Mouse (Mus musculus): ENCODE data around the gene Fbxo6. TPM values are rescaled to one million over a fixed set of nuclear protein-coding genes. Genes with fewer than 3 reads are reported as not detected.

Gene Fbxo6
- polyA plus RNA-seq, 1 experiment from 2014 or later: 24.5 TPM

DNA sequence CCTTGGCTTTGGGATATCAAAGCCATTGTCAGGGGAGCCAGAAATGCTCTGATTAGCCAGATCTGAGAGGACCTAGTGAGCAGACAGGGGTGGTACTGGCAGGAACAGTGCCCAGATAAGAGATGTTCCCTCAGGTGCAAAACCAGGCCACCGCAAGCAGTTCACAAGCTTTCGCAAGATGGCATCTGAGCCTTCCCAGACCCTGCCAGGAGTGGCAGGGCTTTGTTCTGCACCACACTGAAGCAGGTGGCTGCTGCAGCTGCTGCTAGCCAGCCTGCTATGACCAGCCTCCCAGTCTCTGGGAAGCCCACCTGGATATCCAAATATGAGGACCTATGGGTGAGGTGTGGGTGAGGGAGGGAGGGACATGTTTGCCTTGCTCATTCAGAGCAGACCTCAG lies 54.0 kb downstream of the Fbxo6 start:
- 0 out of 2 replicates have a peak, but pooled peaks cover 5% of the 10 kb centered on the region for H3K27me3 ChIP-seq (ENCODE audit: control insufficient read depth, insufficient read depth, low read length)
- H3K36me3 ChIP-seq (ENCODE audit: control insufficient read depth, insufficient read depth, low read length): no peaks in the 10 kb centered on the region
- H3K9ac ChIP-seq (ENCODE audit: low read depth, low read length): no peak overlapping the region
- H3K4me3 ChIP-seq (ENCODE audit: low read depth, low read length): no peak overlapping the region
- peaks cover 6% of the 10 kb centered on the region; the same call in 1 of the 2 replicates for H3K4me1 ChIP-seq (ENCODE audit: control insufficient read depth, insufficient read depth, low read length)
- no peaks in the 10 kb centered on the region for H3K9me3 ChIP-seq (replicated peaks; ENCODE audit: control insufficient read depth, low read length)
- WGBS (ENCODE audit: insufficient replicate concordance): 83% methylated on average over 2 of the region's 2 CpGs
- no peak overlapping the region for H3K4me2 ChIP-seq
- no peak for ATAC-seq (replicated peaks; ENCODE audit: insufficient number of reproducible peaks, low FRiP score, low TSS enrichment)
- no peak overlapping the region for H3K27ac ChIP-seq (ENCODE audit: low read depth, low read length)

Small RNAs within 50 kb of the gene (microRNA-seq; reads per million reads assigned to microRNA genes)
- gene Mir7022 (ENCODE audit: borderline number of aligned reads): not detected

Other genes with a start within 250 kb of the Fbxo6 start
- gene Mfn2, start 247.4 kb downstream of the Fbxo6 start, polyA plus RNA-seq (2014; fragmentation: Nextera tagmentation; extraction: Ambion mirVana): 61.8 and 95.4 TPM in 2 replicates
- 40.1 and 50.2 TPM in 2 replicates for gene Plod1, start 215.4 kb downstream of the Fbxo6 start, polyA plus RNA-seq (2014; fragmentation: Nextera tagmentation; extraction: Ambion mirVana)
- gene 2510039O18Rik, start 211.2 kb downstream of the Fbxo6 start, polyA plus RNA-seq (2014; fragmentation: Nextera tagmentation; extraction: Ambion mirVana): 16.4 and 16.5 TPM in 2 replicates
- 305 and 336 TPM in 2 replicates for gene Nppb, start 166.4 kb downstream of the Fbxo6 start, polyA plus RNA-seq (2014; fragmentation: Nextera tagmentation; extraction: Ambion mirVana)
- 5,496 and 5,973 TPM in 2 replicates for gene Nppa, start 151.4 kb downstream of the Fbxo6 start, polyA plus RNA-seq (2014; fragmentation: Nextera tagmentation; extraction: Ambion mirVana)
- gene Clcn6, start 113.3 kb downstream of the Fbxo6 start, polyA plus RNA-seq (2014; fragmentation: Nextera tagmentation; extraction: Ambion mirVana): 6.3 and 7.3 TPM in 2 replicates
- 8.9 and 10.4 TPM in 2 replicates for gene Mthfr, start 113.1 kb downstream of the Fbxo6 start, polyA plus RNA-seq (2014; fragmentation: Nextera tagmentation; extraction: Ambion mirVana)
- 12.7 and 17.6 TPM in 2 replicates for gene Agtrap, start 64.1 kb downstream of the Fbxo6 start, polyA plus RNA-seq (2014; fragmentation: Nextera tagmentation; extraction: Ambion mirVana)
- 45.3 and 47.2 TPM in 2 replicates for gene Mad2l2, start 21.8 kb downstream of the Fbxo6 start, polyA plus RNA-seq (2014; fragmentation: Nextera tagmentation; extraction: Ambion mirVana)
- 0.06 and 0.16 TPM in 2 replicates for gene Draxin, start 21.4 kb downstream of the Fbxo6 start, polyA plus RNA-seq (2014; fragmentation: Nextera tagmentation; extraction: Ambion mirVana)
- 20.4 and 24.8 TPM in 2 replicates for gene Fbxo44, start 8.3 kb upstream of the Fbxo6 start, polyA plus RNA-seq (2014; fragmentation: Nextera tagmentation; extraction: Ambion mirVana)
- gene Fbxo2, start 8.5 kb upstream of the Fbxo6 start, polyA plus RNA-seq (2014; fragmentation: Nextera tagmentation; extraction: Ambion mirVana): 0.84 TPM in 2 replicates
- gene Disp3, start 135.8 kb upstream of the Fbxo6 start, polyA plus RNA-seq (2014; fragmentation: Nextera tagmentation; extraction: Ambion mirVana): 0.06 TPM in 1 of 2 replicates, not detected in the other